Mouse (Mus musculus) kidney, adult 18-20 months (tissue): ENCODE data around the gene Ankle2.

Experiments used
- DNase-seq: peaks from one replicate; pipeline ENCODE4 v3.0.0; 2021

Ankle2 gene

DNA sequence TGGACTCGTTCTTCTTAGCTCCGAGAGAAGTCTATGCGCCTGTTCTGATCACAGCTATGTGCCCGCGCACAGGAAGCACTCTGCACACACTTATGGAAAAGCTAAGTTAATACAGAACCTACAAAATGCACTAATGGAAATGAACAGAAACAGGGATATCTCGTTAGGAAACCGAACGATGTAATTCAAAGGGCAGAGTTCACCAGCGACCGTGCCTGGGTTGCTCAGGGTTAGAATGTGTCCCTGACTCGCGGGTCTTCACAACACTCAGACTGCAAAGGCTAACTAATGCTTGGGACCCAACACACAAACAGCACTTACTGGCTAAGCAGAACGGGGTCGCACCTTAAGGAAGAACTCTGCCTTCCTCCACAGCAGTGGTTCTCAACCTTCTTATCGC, 54.4 kb downstream of the Ankle2 start:
- peak; percentile 53 for DNase-seq

DNA sequence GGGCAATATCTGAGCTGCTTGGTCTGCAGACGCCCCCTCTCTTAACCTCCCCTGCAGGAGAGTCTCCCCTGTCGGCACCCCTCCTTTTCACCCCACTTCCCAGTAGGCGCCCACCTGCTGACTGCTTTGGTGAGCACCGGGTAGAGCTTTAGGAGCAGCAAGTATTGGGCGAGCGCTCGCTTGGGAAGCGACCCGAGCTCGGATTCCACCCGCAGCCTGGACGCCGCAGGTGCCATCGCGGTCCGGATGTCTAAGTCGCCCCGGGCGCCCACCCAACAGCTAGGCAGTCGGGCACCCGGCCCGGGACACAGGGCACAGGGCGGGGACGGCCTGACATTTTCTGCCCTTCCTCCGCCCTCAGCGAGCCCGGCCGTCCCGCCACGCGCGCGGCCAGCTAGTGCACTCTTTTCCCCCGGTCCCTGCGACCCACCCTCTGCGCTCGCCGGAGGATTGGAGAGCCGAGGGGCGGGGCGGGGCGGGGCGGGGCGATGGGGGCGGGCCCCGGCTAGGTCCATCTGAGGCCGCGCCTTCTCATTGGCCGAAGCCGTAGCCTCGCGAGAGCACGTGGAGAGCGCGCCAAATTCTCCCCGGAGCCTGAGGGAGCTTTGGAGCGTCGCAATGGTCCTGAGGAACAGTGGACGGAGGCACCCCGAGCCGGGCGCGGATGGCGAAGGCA, 55.1 kb downstream of the Ankle2 start, which contains the start of the genes Pxmp2 and Pole:
Pxmp2 (minus strand) TSS at position 417 of the 676 bp plus-strand sequence.
Pole (plus strand) TSS at position 537 of the 676 bp plus-strand sequence.
- peak; percentile 91 for DNase-seq

DNA sequence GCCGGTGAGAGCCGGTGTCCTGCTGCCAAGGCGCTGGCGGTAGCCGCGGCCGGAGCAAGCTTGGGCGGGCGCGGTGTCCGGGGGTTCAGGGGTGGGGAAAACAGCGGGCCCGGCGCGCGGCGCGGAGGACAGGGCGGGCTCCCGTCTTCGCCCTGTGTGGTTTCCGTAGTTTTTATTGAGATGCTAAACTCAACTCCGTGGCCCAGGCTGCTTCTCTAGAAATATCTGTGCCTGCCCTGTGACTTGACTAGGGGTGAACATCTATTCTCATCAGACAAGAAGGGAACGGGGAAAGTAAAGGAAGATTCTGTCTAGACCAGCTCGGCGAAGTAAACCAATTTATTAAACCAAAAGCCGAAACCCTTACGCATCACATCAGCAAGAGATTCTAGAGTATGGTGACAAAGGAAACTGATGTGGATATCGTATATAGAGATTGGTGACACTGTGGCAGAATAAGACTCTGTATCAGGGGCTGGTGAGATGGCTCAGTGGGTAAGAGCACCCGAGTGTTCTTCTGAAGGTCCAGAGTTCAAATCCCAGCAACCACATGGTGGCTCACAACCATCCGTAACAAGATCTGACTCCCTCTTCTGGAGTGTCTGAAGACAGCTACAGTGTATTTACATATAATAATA, 55.8 kb downstream of the Ankle2 start:
- no peak for DNase-seq

DNA sequence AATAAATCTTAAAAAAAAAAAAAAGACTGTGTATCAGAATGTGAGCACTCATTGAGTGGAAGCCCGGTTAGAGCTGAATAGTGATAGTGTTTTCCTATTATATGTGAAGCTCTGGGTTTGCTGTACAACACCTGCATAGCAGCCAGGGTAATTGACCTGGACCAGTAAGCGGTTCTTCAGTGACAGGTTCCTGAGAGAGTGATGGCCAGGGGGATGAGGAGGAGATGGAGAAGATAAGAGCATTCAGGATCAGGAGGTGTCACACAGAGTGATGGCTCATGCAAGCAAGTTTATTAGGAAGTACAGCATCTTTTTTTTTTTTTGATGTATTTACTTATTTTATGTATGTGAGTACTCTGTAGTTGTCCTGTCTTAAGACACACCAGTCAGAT, 56.3 kb downstream of the Ankle2 start:
- DNase-seq = no peak

DNA sequence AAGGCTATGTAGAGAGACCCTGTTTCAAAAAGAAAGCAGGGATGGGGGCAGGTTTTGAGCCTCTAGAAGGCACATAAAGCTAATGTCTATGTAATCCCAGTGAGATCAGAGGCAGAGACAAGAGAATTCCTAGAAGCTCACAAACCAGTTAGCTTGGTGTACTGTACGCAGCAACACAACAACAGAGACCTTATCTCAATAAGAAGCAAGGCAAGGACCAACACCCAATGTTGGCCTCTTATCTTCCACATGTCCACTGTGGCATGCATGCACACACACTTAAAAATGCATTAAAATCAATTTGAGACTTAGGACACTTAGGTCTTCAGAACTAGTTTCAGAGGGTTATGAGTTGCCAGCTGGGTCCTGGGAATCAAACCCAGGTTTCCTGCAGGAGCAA, 60.8 kb downstream of the Ankle2 start:
- DNase-seq = no peak

DNA sequence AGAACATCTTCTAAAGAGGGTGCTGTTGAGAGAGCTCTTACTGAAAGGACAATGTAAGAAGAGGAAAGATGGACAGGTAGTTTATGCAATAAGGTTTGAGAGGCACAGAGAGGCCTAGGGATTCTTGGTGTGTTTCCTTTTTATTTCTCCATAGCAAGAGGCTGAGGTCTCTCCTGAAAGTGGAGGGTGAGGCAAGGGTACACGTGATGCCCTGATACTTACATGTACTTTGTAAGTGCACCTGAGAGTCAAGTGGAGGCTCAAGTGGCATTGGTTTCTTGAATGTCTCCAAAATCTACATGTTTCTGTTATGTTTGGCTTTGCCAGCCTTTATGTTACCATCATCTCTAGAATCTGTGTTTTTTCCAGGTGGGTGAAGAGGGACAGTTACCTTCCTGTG, 65.8 kb downstream of the Ankle2 start:
- no peak for DNase-seq

DNA sequence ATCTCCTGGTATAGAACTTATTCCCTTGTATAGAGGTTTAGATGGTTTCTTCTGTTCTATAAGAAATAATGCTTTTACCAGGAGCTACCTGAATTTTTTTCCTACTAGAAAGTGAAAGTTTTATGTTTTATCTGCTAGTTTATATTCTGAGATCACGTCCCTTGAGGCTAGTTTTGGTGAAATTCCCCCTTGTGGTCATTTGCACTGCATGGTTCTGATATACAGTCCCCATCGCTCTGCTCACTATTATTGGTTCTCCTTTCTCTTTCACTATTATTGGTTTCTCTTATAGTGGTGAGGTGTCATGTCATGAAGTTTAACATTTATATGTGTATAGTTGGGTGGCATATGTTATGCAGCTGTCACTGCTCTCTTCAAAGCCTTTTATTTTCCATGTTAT, 69.8 kb downstream of the Ankle2 start:
- no peak for DNase-seq
